Mouse (Mus musculus) megakaryocyte, embryonic 14.5 days (primary cell): Measurements from ENCODE around the gene Prr5l.

Source experiments
- FLI1 ChIP-seq: IDR thresholded peaks from 2 replicates; pipeline ENCODE4 v1.6.1; 2012; ENCODE audit warnings: low read length, inconsistent platforms, mixed read lengths
- GATA1 ChIP-seq: IDR thresholded peaks from 3 replicates; pipeline ENCODE4 v1.6.1; 2012; ENCODE audit warnings: mixed read lengths, low read length, inconsistent platforms, borderline replicate concordance

GRCm38 (mm10) chr2:101722370-101723332 is 160.2 kb downstream of the Prr5l start:
- TF ChIP-seq GATA1 (no peak), FLI1 (no peak)
